Mouse (Mus musculus): ENCODE results near the gene Susd2. TPM values are rescaled to one million over a fixed set of nuclear protein-coding genes. Genes with fewer than 3 reads are reported as not detected.

Susd2 gene
- polyA plus RNA-seq, 1 experiment from 2014 or later = 0.96 TPM

GRCm38 (mm10) chr10:75649406-75649995, 5.7 kb upstream of the Susd2 start:
- Histone ChIP-seq H3K27ac (no peak overlapping the region), H3K36me3 (peaks cover 90% of the 10 kb centered on the region), H3K4me3 (no peak overlapping the region), H3K27me3 (ENCODE audit: low read depth, poor library complexity, severe bottlenecking) (no peaks in the 10 kb centered on the region), H3K4me1 (peaks cover under 1% of the 10 kb centered on the region), H3K9me3 (replicated peaks) (no peaks in the 10 kb centered on the region)
- no peak for DNase-seq (ENCODE audit: low spot score)
- 93% methylated on average over 4 of the region's 4 CpGs for WGBS

GRCm38 (mm10) chr10:75649001-75649400, 5.2 kb upstream of the Susd2 start:
- no peak for DNase-seq (ENCODE audit: low spot score)
- 93% methylated on average over 7 of the region's 7 CpGs for WGBS
- H3K27me3 ChIP-seq (ENCODE audit: low read depth, poor library complexity, severe bottlenecking) = no peaks in the 10 kb centered on the region

DNA sequence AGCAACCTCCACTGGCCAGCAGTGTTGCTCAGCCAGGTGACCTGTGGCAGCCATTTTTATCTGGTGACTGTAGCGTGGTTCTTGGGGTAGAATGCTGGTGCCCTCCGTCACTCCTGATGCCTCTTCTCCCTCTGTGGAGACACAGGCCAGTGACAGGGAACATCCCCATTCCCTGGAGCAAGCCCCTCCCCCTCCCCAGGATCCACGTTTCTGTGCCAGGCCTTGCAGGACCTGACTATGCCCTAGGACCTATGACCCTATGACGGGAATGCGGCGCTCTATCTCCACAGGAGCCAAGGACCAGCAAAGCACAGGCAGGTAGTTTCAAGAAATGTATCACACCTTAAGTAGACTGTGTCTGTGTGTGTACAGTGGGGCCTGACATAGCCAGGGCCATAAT, 4.3 kb upstream of the Susd2 start:
- no peaks in the 10 kb centered on the region for H3K27me3 ChIP-seq (ENCODE audit: low read depth, poor library complexity, severe bottlenecking)
- H3K27ac ChIP-seq = no peak overlapping the region
- H3K4me1 ChIP-seq = peaks cover 15% of the 10 kb centered on the region
- peaks cover 76% of the 10 kb centered on the region for H3K36me3 ChIP-seq
- no peak for DNase-seq (ENCODE audit: low spot score)
- no peak overlapping the region for H3K4me3 ChIP-seq
- 86% methylated on average over 6 of the region's 6 CpGs for WGBS
- no peaks in the 10 kb centered on the region for H3K9me3 ChIP-seq (replicated peaks)

More at GRCm38 (mm10) chr10:75649001-75649400, 5.2 kb upstream of the Susd2 start:
- Histone ChIP-seq H3K36me3 (peaks cover 85% of the 10 kb centered on the region), H3K9me3 (replicated peaks) (no peaks in the 10 kb centered on the region), H3K4me3 (no peak overlapping the region), H3K4me1 (peaks cover 6% of the 10 kb centered on the region), H3K27ac (no peak overlapping the region)

DNA sequence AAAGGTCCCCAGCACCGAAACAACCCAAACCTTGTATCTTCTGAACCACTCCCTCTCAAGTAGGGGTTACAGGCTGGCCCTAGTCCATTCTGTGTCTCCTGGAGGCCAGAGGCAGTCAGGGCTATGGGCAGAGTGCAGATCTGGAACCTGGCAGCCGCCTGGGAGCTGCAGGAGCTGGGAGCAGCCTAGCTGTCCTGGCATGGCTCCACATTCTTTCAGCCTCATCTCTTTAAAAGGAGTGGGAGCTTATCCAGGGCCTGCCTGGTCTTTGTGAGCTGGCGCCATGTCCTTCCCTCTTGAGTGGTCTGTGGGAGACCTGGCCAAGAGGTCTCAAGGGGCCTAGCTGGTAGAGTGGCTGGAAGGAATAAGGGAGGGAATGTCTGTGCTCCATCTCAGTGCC, 3.6 kb upstream of the Susd2 start:
- WGBS = 91% methylated on average over 3 of the region's 3 CpGs
- Histone ChIP-seq H3K36me3 (peaks cover 69% of the 10 kb centered on the region), H3K4me1 (peaks cover 21% of the 10 kb centered on the region), H3K4me3 (no peak overlapping the region), H3K27ac (peak overlapping the region; percentile 30; the same call in 1 of the 2 replicates), H3K27me3 (ENCODE audit: low read depth, poor library complexity, severe bottlenecking) (no peaks in the 10 kb centered on the region), H3K9me3 (replicated peaks) (no peaks in the 10 kb centered on the region)
- DNase-seq (ENCODE audit: low spot score) = no peak

DNA sequence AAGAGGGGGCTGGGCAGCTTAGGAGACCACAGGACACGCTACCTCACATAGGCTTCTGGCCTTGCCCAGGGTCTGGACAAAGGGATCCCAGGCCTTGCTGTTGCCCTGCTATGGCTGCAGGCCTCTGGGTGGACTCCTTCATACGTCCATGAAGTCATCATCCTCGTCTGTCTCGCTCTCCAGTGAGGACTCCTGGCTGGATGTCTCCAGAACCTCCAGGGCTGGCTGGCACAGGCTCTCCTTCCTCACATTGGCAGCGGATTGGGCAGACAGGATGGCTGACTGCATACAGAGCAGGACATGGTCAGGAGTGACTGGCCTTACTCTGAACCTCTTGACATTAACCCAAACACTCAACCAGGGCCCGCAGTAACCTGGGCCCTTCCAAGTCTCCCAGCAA, 2.6 kb upstream of the Susd2 start:
- H3K4me1 ChIP-seq = peaks cover 21% of the 10 kb centered on the region
- WGBS = 91% methylated on average over 6 of the region's 6 CpGs
- no peak for DNase-seq (ENCODE audit: low spot score)
- H3K9me3 ChIP-seq (replicated peaks) = no peaks in the 10 kb centered on the region
- no peaks in the 10 kb centered on the region for H3K27me3 ChIP-seq (ENCODE audit: low read depth, poor library complexity, severe bottlenecking)
- H3K36me3 ChIP-seq = peaks cover 60% of the 10 kb centered on the region
- no peak overlapping the region for H3K27ac ChIP-seq
- H3K4me3 ChIP-seq = no peak overlapping the region

GRCm38 (mm10) chr10:75645616-75646015, 1.8 kb upstream of the Susd2 start:
- Histone ChIP-seq H3K9me3 (replicated peaks) (no peaks in the 10 kb centered on the region), H3K4me3 (no peak overlapping the region), H3K27ac (no peak overlapping the region), H3K4me1 (peaks cover 21% of the 10 kb centered on the region), H3K36me3 (peaks cover 52% of the 10 kb centered on the region), H3K27me3 (ENCODE audit: low read depth, poor library complexity, severe bottlenecking) (no peaks in the 10 kb centered on the region)
- no peak for DNase-seq (ENCODE audit: low spot score)
- WGBS = 95% methylated on average over 8 of the region's 8 CpGs

GRCm38 (mm10) chr10:75642891-75643290, 917 bp downstream of the Susd2 start:
- no peak overlapping the region for H3K4me3 ChIP-seq
- no peak for DNase-seq (ENCODE audit: low spot score)
- H3K27me3 ChIP-seq (ENCODE audit: low read depth, poor library complexity, severe bottlenecking) = no peaks in the 10 kb centered on the region
- peaks cover 21% of the 10 kb centered on the region for H3K4me1 ChIP-seq
- 79% methylated on average over 2 of the region's 2 CpGs for WGBS
- no peaks in the 10 kb centered on the region for H3K9me3 ChIP-seq (replicated peaks)
- peaks cover 24% of the 10 kb centered on the region for H3K36me3 ChIP-seq
- no peak overlapping the region for H3K27ac ChIP-seq

DNA sequence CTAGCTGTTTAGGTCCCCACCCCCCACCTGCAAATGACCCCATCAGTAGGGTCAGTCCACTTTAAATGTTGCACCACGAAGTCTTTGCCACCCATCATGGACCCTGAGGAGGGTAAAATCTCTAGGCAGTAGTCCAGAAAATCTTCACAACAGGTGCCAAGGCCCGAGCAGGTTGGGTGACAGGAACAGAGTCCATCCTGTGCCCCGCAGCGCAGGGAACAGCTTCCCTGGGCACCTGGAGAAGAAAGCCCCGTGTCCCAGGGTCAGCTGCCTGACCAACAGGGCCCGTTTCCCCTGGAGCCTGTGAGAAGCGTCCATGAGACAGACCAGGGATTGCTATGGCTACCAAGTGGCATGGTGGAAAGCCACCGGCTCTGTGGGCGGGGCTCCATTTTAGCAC, 1.4 kb downstream of the Susd2 start:
- H3K4me3 ChIP-seq = no peak overlapping the region
- no peaks in the 10 kb centered on the region for H3K27me3 ChIP-seq (ENCODE audit: low read depth, poor library complexity, severe bottlenecking)
- DNase-seq (ENCODE audit: low spot score) = no peak
- WGBS = 83% methylated on average over 9 of the region's 9 CpGs
- H3K36me3 ChIP-seq = peaks cover 20% of the 10 kb centered on the region
- H3K27ac ChIP-seq = no peak overlapping the region
- H3K9me3 ChIP-seq (replicated peaks) = no peaks in the 10 kb centered on the region
- peaks cover 21% of the 10 kb centered on the region for H3K4me1 ChIP-seq

GRCm38 (mm10) chr10:75641721-75642222, 2.0 kb downstream of the Susd2 start:
- H3K27ac ChIP-seq = no peak overlapping the region
- H3K4me1 ChIP-seq = peaks cover 21% of the 10 kb centered on the region
- no peaks in the 10 kb centered on the region for H3K9me3 ChIP-seq (replicated peaks)
- peaks cover 13% of the 10 kb centered on the region for H3K36me3 ChIP-seq
- H3K4me3 ChIP-seq = no peak overlapping the region
- 91% methylated on average over 7 of the region's 7 CpGs for WGBS
- DNase-seq (ENCODE audit: low spot score) = no peak
- no peaks in the 10 kb centered on the region for H3K27me3 ChIP-seq (ENCODE audit: low read depth, poor library complexity, severe bottlenecking)

- H3K27me3 ChIP-seq (ENCODE audit: low read depth, poor library complexity, severe bottlenecking) = no peaks in the 10 kb centered on the region
Observed at GRCm38 (mm10) chr10:75637711-75638110, 6.1 kb downstream of the Susd2 start.

DNA sequence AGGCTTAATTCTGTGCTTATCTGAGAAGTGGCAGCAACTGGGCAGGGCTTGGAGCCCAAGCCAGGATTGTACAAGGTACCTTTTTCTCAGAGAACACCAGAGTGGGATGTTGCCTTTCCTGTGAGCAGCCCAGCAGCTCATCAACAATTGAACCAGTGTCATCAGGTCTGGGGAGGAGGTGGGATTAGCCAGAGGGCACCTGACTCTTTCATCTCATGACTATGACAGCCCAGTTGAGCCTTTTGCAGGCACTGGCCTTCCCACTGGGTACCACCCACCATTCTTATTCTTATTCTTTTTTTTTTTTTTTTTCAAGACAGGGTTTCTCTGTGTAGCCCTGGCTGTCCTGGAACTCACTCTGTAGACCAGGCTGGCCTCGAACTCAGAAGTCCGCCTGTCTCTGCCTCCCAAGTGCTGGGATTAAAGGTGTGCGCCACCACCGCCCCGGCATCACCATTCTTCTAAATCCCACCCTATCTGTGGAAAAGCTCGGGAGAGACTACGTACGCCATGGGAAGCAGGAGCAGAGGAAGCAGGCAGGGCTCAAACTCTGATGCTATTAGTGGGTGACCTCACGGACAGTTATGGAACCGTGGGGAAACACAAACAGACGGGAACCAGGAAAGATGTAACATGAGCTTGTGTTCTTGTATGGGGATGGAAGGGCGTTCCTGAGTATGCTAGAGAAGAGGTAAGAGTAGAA, 7.6 kb downstream of the Susd2 start:
- Histone ChIP-seq H3K27ac (no peak overlapping the region), H3K36me3 (no peaks in the 10 kb centered on the region), H3K4me3 (no peak overlapping the region), H3K27me3 (ENCODE audit: low read depth, poor library complexity, severe bottlenecking) (no peaks in the 10 kb centered on the region), H3K4me1 (no peaks in the 10 kb centered on the region), H3K9me3 (replicated peaks) (no peaks in the 10 kb centered on the region)
- no peak for DNase-seq (ENCODE audit: low spot score)
- WGBS = 89% methylated on average over 12 of the region's 12 CpGs

More at GRCm38 (mm10) chr10:75637711-75638110, 6.1 kb downstream of the Susd2 start:
- 92% methylated on average over 11 of the region's 11 CpGs for WGBS
- no peak overlapping the region for H3K27ac ChIP-seq
- no peak overlapping the region for H3K4me3 ChIP-seq
- no peaks in the 10 kb centered on the region for H3K9me3 ChIP-seq (replicated peaks)
- no peaks in the 10 kb centered on the region for H3K36me3 ChIP-seq
- peaks cover 2% of the 10 kb centered on the region; the same call in 1 of the 2 replicates for H3K4me1 ChIP-seq
- no peak for DNase-seq (ENCODE audit: low spot score)

GRCm38 (mm10) chr10:75635693-75636055, 8.1 kb downstream of the Susd2 start:
- H3K27ac ChIP-seq = no peak overlapping the region
- no peaks in the 10 kb centered on the region for H3K27me3 ChIP-seq (ENCODE audit: low read depth, poor library complexity, severe bottlenecking)
- 6% methylated on average over 9 of the region's 9 CpGs for WGBS
- no peaks in the 10 kb centered on the region for H3K36me3 ChIP-seq
- H3K9me3 ChIP-seq (replicated peaks) = no peaks in the 10 kb centered on the region
- peak; percentile 90 for DNase-seq (ENCODE audit: low spot score)
- H3K4me3 ChIP-seq = no peak overlapping the region
- no peaks in the 10 kb centered on the region for H3K4me1 ChIP-seq

DNA sequence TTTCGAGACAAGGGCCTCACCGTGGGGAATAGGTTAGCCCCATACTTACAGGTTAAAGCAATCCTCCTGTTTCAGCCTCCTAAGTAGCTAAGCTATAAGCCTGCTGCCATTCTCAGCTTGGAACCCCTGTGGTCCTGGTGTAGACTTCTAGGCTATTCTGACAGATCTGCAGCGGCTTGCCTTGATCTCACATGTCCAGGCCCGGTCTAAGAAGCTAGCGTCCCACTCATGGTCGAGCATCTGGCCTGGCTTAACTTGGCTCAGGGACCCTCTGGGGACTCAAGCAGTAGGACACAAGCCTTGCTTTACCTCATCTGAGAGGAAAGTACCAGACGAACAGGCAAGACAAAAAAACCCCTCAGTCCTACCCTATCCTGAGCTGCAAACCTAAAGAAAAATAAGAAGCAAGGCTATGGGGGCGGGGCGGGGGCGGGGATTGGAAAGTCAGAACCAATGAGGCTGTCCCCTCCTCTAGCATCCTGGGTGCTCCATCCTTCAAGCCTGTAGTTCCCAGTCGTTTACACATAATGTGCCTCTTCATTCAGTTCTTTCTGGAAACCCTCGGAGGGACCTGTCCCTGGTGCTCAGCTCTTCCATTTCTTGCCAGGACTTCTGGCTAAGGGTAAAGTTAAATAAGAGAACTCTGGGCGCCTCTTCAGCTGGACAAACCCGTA, 8.7 kb downstream of the Susd2 start:
- WGBS = 67% methylated on average over 14 of the region's 14 CpGs
- H3K4me3 ChIP-seq = no peak overlapping the region
- no peaks in the 10 kb centered on the region for H3K4me1 ChIP-seq
- no peaks in the 10 kb centered on the region for H3K36me3 ChIP-seq
- H3K9me3 ChIP-seq (replicated peaks) = no peaks in the 10 kb centered on the region
- no peak overlapping the region for H3K27ac ChIP-seq
- H3K27me3 ChIP-seq (ENCODE audit: low read depth, poor library complexity, severe bottlenecking) = no peaks in the 10 kb centered on the region
- DNase-seq (ENCODE audit: low spot score) = no peak
